In genomic region chr6:50939440-50939839, GRCm38 (mm10) we compare ENCODE assay signal across 9 mouse cellular contexts.
A peak's percentile ranks its signal among the peaks of the same experiment; 100 is the strongest.
DNase-seq lines count a peak whose midpoint lies in the region; ATAC-seq lines count a peak whose summit lies in the region.
"Had no signal": no experiment of that assay in that cellular context is flagged by ENCODE, and none has a peak within 500 bp of the region (broad histone marks: within the 10 kb centered on the region; RNA-seq: fewer than 3 reads in every experiment).

No protein-coding gene starts in this region.

- H3K27ac ChIP-seq in kidney, embryonic 15.5 days = no peak overlapping the region
- H3K27ac ChIP-seq in embryonic facial prominence, embryonic 13.5 days = peak overlapping the region; percentile 68

- H3K4me2 ChIP-seq in kidney, embryonic 15.5 days = no peak overlapping the region
- H3K4me2 ChIP-seq in embryonic facial prominence, embryonic 13.5 days = no peak overlapping the region

- H3K9ac ChIP-seq in kidney, embryonic 15.5 days = no peak overlapping the region
- no peak overlapping the region for H3K9ac ChIP-seq in embryonic facial prominence, embryonic 13.5 days

- H3K4me3 ChIP-seq in kidney, embryonic 15.5 days (replicated peaks) = no peak overlapping the region
- H3K4me3 ChIP-seq in embryonic facial prominence, embryonic 13.5 days = no peak overlapping the region
- H3K4me3 ChIP-seq: megakaryocyte, embryonic 14.5 days had no signal

- DNase-seq in adrenal gland, postnatal 10 days = peak; percentile 19
- no peak for DNase-seq in adrenal gland, postnatal 36 days
- no peak for DNase-seq in kidney, adult 18-20 months
- DNase-seq in mesoderm, embryonic 11.5 days (ENCODE audit: low read depth, low spot score) = peak; percentile 43
- DNase-seq in cerebellum, adult 11-12 months = no peak
- DNase-seq in cerebellum, postnatal 4 days (ENCODE audit: low spot score in 2 of 2) = no peak

- H3K4me1 ChIP-seq in kidney, embryonic 15.5 days = no peaks in the 10 kb centered on the region
- H3K4me1 ChIP-seq in embryonic facial prominence, embryonic 13.5 days = peaks cover 19% of the 10 kb centered on the region
- H3K4me1 ChIP-seq: megakaryocyte, embryonic 14.5 days had no signal

- WGBS in kidney, embryonic 15.5 days = 50% methylated on average over 2 of the region's 2 CpGs
- WGBS in embryonic facial prominence, embryonic 13.5 days = 48% methylated on average over 2 of the region's 2 CpGs

- no peaks in the 10 kb centered on the region for H3K36me3 ChIP-seq in kidney, embryonic 15.5 days
- H3K36me3 ChIP-seq in embryonic facial prominence, embryonic 13.5 days = no peaks in the 10 kb centered on the region

- 0 out of 2 replicates have a peak, but pooled peaks have one; percentile 36 for ATAC-seq in kidney, embryonic 15.5 days (replicated peaks; ENCODE audit: low FRiP score)
- ATAC-seq in embryonic facial prominence, embryonic 13.5 days (ENCODE audit: insufficient number of reproducible peaks, insufficient read depth, low FRiP score, low TSS enrichment, low read depth) = no peak

- H3K9me3 ChIP-seq in kidney, embryonic 15.5 days (replicated peaks) = no peaks in the 10 kb centered on the region
- H3K9me3 ChIP-seq in embryonic facial prominence, embryonic 13.5 days = no peaks in the 10 kb centered on the region
- H3K9me3 ChIP-seq: megakaryocyte, embryonic 14.5 days had no signal

- no peaks in the 10 kb centered on the region for H3K27me3 ChIP-seq in kidney, embryonic 15.5 days
- 0 out of 2 replicates have a peak, but pooled peaks cover 2% of the 10 kb centered on the region for H3K27me3 ChIP-seq in embryonic facial prominence, embryonic 13.5 days

Comparison
In these comparisons a context has a peak if more than half of its experiments do, and no peak if none do; other contexts are left out.
1. DNase-seq: peak in adrenal gland, postnatal 10 days (single experiment) and mesoderm, embryonic 11.5 days (single experiment); none in adrenal gland, postnatal 36 days (0 of 2), kidney, adult 18-20 months (single experiment), cerebellum, adult 11-12 months (single experiment) and cerebellum, postnatal 4 days (0 of 2).